Comparison of ENCODE assay signal across 8 mouse cellular contexts in the genomic region with DNA sequence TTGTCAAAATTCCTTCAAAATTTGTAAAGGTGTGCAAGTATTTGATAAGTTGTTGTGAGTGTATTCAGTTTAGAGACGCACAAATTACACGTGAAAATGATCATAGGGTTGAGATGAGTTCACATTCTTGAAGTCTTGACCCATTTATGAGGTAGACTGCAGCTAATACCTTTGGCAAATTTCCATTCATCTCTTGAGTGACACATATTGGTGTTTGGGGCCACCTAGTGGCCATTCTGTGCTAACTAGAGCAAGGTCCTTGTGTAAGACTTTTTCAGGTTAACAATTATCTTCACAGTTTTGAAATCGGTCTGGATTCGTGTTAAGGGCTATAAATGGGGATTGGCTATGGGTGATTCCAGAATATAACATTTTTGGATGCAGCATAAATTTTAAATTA. TPM values are rescaled to one million over a fixed set of nuclear protein-coding genes. Genes with fewer than 3 reads are reported as not detected.
DNase-seq lines count a peak whose midpoint lies in the region; ATAC-seq and TF ChIP-seq lines count a peak whose summit lies in the region.

No protein-coding gene starts in this region.

- ATAC-seq in cerebellum, adult (ENCODE audit: insufficient number of reproducible peaks, low FRiP score, low TSS enrichment): peak; percentile 82
- ATAC-seq in forebrain, embryonic 14.5 days: peak; percentile 74
- peak; percentile 81; the same call in 1 of the 2 replicates for ATAC-seq in midbrain, embryonic 11.5 days (ENCODE audit: low FRiP score)

- no peak overlapping the region for H3K4me3 ChIP-seq in ES-E14 (ENCODE audit: insufficient read depth in 1 of 2, low read depth in 1 of 2, low read length in 2 of 2, poor library complexity in 1 of 2, severe bottlenecking in 1 of 2)
- H3K4me3 ChIP-seq in forebrain, embryonic 14.5 days (ENCODE audit: low read depth, low read length): no peak overlapping the region
- no peak overlapping the region for H3K4me3 ChIP-seq in midbrain, embryonic 11.5 days (ENCODE audit: low read depth, low read length)

- H3K36me3 ChIP-seq in ES-E14 (ENCODE audit: control insufficient read depth, insufficient read depth, low read length, poor library complexity, severe bottlenecking): no peaks in the 10 kb centered on the region
- no peaks in the 10 kb centered on the region for H3K36me3 ChIP-seq in forebrain, embryonic 14.5 days (ENCODE audit: control insufficient read depth, insufficient read depth, low read length)
- no peaks in the 10 kb centered on the region for H3K36me3 ChIP-seq in midbrain, embryonic 11.5 days (ENCODE audit: control insufficient read depth, insufficient read depth, low read length)

- no peaks in the 10 kb centered on the region for H3K9me3 ChIP-seq in ES-E14 (ENCODE audit: control insufficient read depth, insufficient read depth, low read depth, low read length)
- no peaks in the 10 kb centered on the region for H3K9me3 ChIP-seq in forebrain, embryonic 14.5 days (replicated peaks; ENCODE audit: control insufficient read depth, low read length)
- no peaks in the 10 kb centered on the region for H3K9me3 ChIP-seq in midbrain, embryonic 11.5 days (ENCODE audit: control insufficient read depth, low read length)

- DNase-seq in layer of hippocampus, adult 18-20 months (ENCODE audit: low spot score in 2 of 2): peak; percentile 34 to 81
- no peak for DNase-seq in layer of hippocampus, adult 9-10 months (ENCODE audit: low spot score)
- DNase-seq in ES-E14 (ENCODE audit: low read depth, low spot score): peak; percentile 42
- peak; percentile 91 for DNase-seq in forebrain, embryonic 14.5 days (ENCODE audit: low spot score)
- peak; percentile 37 to 73 for DNase-seq in kidney, postnatal 36 days
- peak; percentile 93 for DNase-seq in midbrain, embryonic 11.5 days (ENCODE audit: low spot score, missing footprints)
- no peak for DNase-seq in urinary bladder, adult 18-20 months (ENCODE audit: low spot score in 2 of 2)

- in situ Hi-C loops in ES-E14 (cut with MboI; ENCODE audit: low sequenced_read_pairs in 2 of 2, unreplicated experiment in 2 of 2): no loop called here

- no peaks in the 10 kb centered on the region for H3K4me1 ChIP-seq in ES-E14 (ENCODE audit: control insufficient read depth in 2 of 2, insufficient read depth in 2 of 2, low read length in 2 of 2, poor library complexity in 1 of 2)
- H3K4me1 ChIP-seq in forebrain, embryonic 14.5 days (ENCODE audit: control insufficient read depth, insufficient read depth, low read length): no peaks in the 10 kb centered on the region
- H3K4me1 ChIP-seq in midbrain, embryonic 11.5 days (ENCODE audit: control insufficient read depth, insufficient read depth, low read length): no peaks in the 10 kb centered on the region

- no peak overlapping the region for H3K4me2 ChIP-seq in forebrain, embryonic 14.5 days (ENCODE audit: low read length)
- H3K4me2 ChIP-seq in midbrain, embryonic 11.5 days: no peak overlapping the region

- WGBS in forebrain, embryonic 14.5 days: 19% methylated on average over 4 of the region's 4 CpGs
- WGBS in midbrain, embryonic 11.5 days: 19% methylated on average over 4 of the region's 4 CpGs

- H3K27ac ChIP-seq in ES-E14 (ENCODE audit: insufficient read depth, low read depth, low read length, poor library complexity, severe bottlenecking): no peak overlapping the region
- H3K27ac ChIP-seq in forebrain, embryonic 14.5 days (ENCODE audit: low read depth, low read length): no peak overlapping the region
- no peak overlapping the region for H3K27ac ChIP-seq in midbrain, embryonic 11.5 days (ENCODE audit: low read depth, low read length)

- no peak overlapping the region for H3K9ac ChIP-seq in ES-E14 (ENCODE audit: insufficient read depth, low read depth, low read length, poor library complexity, severe bottlenecking)
- H3K9ac ChIP-seq in forebrain, embryonic 14.5 days (ENCODE audit: low read length): no peak overlapping the region
- no peak overlapping the region for H3K9ac ChIP-seq in midbrain, embryonic 11.5 days (ENCODE audit: low read length)

- no peaks in the 10 kb centered on the region for H3K27me3 ChIP-seq in forebrain, embryonic 14.5 days (replicated peaks; ENCODE audit: control insufficient read depth, insufficient read depth, low read length)
- no peaks in the 10 kb centered on the region for H3K27me3 ChIP-seq in midbrain, embryonic 11.5 days (ENCODE audit: control insufficient read depth, insufficient read depth, low read length)

TF ChIP-seq in ES-E14, 5 proteins besides CTCF, POLR2A, EP300 and RAD21:
- TF ChIP-seq ZC3H11A (IDR thresholded peaks at IDR 0.05; ENCODE audit: borderline replicate concordance, low read depth, low read length): no peak
- no peak for TF ChIP-seq ZNF384 (IDR thresholded peaks at IDR 0.05; ENCODE audit: low read depth, low read length)
- TF ChIP-seq HCFC1 (IDR thresholded peaks at IDR 0.05; ENCODE audit: borderline replicate concordance, insufficient read depth, low read length): no peak
- no peak for TF ChIP-seq MAFK (IDR thresholded peaks at IDR 0.05; ENCODE audit: insufficient read depth, low read depth, low read length)
- no peak for TF ChIP-seq CHD2 (IDR thresholded peaks at IDR 0.05; ENCODE audit: low read depth, low read length)

RNA-seq across cellular contexts. Expression of gene Cdh10, which starts 13.5 kb away (rescaled TPM):
- 10 to 100 TPM; 28.8 TPM for total RNA-seq in layer of hippocampus, adult 18-20 months (2021)
- total RNA-seq in ES-E14 (2012; rRNA removed): 1.6 and 1.8 TPM in 2 replicates
- 14.1 and 19.9 TPM in 2 replicates for polyA plus RNA-seq in forebrain, embryonic 14.5 days (2014; fragmentation: Nextera tagmentation; extraction: Ambion mirVana)
- polyA plus RNA-seq in midbrain, embryonic 11.5 days (2014; fragmentation: Nextera tagmentation; extraction: Ambion mirVana): 6.4 and 8.4 TPM in 2 replicates

Comparison
In these comparisons a context has a peak if more than half of its experiments do, and no peak if none do; other contexts are left out.
1. DNase-seq: peak in layer of hippocampus, adult 18-20 months (2 of 2), ES-E14 (single experiment), forebrain, embryonic 14.5 days (single experiment), kidney, postnatal 36 days (2 of 2) and midbrain, embryonic 11.5 days (single experiment); none in layer of hippocampus, adult 9-10 months (single experiment) and urinary bladder, adult 18-20 months (0 of 2).
2. RNA of gene Cdh10, which starts 13.5 kb away (total RNA-seq): 28.8 TPM in layer of hippocampus, adult 18-20 months; 1.6 to 1.8 TPM in ES-E14; every median in the first group is over 10 times any median in the second.
3. Peak in every context shown above with its lines, with median percentiles within 50 percentile points of each other: ATAC-seq.